Mouse (Mus musculus): ENCODE results near the gene Ms4a4a.

The Ms4a4a gene

GRCm38 (mm10) chr19:11435058-11435834, 59.9 kb downstream of the Ms4a4a start:
- DNase-seq (ENCODE audit: low spot score), result no peak

All from ovary, postnatal 14 days (tissue).